Mouse (Mus musculus) embryonic fibroblast, embryonic 13.5 days (primary cell): ENCODE results near the gene Efhd2. TPM values are rescaled to one million over a fixed set of nuclear protein-coding genes. Genes with fewer than 3 reads are reported as not detected.

Experiments used
- H3K27ac ChIP-seq: 2 replicates; pipeline ENCODE4 v1.5.1; 2012; ENCODE audit warnings: low read length, control low read depth, inconsistent platforms; ENCODE audit not compliant: insufficient read depth
- H3K4me1 ChIP-seq: 2 replicates; pipeline ENCODE4 v1.6.1; 2011; ENCODE audit warnings: low read length; ENCODE audit not compliant: control insufficient read depth, insufficient read depth
- H3K4me3 ChIP-seq: 2 replicates; pipeline ENCODE4 v1.5.1; 2011; ENCODE audit warnings: mild to moderate bottlenecking, control low read depth, low read length; ENCODE audit not compliant: insufficient read depth
- CTCF ChIP-seq: IDR thresholded peaks from 2 replicates; pipeline ENCODE4 v1.5.1; 2011; ENCODE audit warnings: mild to moderate bottlenecking, control low read depth, low read length, moderate library complexity, borderline replicate concordance; ENCODE audit not compliant: insufficient read depth
- POLR2A ChIP-seq: IDR thresholded peaks from 2 replicates; pipeline ENCODE4 v1.6.1; 2011; ENCODE audit warnings: low read depth, mild to moderate bottlenecking, control low read depth, low read length, moderate library complexity
- polyA plus RNA-seq: library from polyadenylated mRNA; stranded (reverse); fragments of >200 nt; gene quantifications from 2 replicates; pipeline ENCODE4 v1.2.4, GENCODE M21; 2011; ENCODE audit warnings: low read depth; ENCODE audit not compliant: missing spikeins, insufficient read length

Gene Efhd2
- polyA plus RNA-seq, 1 experiment = 25.3 TPM

DNA sequence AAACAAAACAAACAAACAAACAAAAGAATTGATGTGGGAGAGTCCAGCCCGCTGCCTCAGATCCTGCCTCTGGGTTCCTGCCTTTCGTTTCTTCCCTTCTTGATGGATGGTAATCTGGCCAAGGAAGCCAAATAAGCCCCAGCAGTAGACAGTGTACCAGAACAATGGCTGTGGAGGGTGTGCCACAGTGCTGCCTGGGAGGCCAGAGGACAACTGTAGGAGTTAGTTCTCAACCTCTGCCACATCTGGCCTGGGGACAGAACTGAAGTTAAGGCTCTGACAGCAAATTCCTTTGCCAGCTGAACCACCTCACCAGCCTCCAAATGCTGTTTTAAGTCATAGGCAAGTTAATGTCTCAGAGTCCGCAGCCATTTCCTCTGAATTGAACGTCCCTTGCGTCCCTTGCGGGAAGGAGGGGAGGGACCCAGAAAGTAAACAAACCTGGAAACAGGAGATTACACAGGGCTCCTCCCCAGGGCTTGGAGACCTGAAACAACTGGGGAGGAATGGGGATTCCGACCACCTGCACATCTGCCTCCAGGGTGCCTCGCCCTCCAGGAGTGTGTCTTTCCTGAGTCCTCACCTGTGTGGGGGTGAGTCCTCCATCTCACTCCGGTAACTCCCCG, 6.7 kb upstream of the Efhd2 start:
- no peak overlapping the region for H3K4me3 ChIP-seq
- no peaks in the 10 kb centered on the region for H3K4me1 ChIP-seq
- TF ChIP-seq POLR2A = no peak
- no peak for TF ChIP-seq CTCF
- H3K27ac ChIP-seq = no peak overlapping the region

DNA sequence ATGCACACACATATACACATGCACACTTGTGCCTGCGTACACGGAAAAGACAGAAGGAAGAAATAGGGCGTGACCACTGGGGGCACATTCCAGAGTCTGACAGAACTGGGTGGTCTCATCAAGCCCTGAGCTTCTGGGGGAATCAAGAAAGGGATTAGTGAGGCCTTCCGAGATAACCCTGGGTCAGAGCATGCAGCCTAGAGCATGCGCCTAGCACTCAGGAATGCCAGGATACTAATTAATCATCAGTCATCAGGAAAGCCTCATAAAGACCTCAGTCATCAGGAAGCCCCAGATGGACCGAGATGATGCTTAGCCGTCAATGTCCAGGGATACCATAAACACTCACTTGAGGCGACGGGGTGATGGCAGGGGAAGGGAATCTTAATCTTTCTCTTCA, 5.2 kb upstream of the Efhd2 start:
- Histone ChIP-seq H3K4me3 (no peak overlapping the region), H3K27ac (no peak overlapping the region), H3K4me1 (peaks cover 3% of the 10 kb centered on the region; the same call in 1 of the 2 replicates)
- TF ChIP-seq POLR2A (no peak), CTCF (no peak)

DNA sequence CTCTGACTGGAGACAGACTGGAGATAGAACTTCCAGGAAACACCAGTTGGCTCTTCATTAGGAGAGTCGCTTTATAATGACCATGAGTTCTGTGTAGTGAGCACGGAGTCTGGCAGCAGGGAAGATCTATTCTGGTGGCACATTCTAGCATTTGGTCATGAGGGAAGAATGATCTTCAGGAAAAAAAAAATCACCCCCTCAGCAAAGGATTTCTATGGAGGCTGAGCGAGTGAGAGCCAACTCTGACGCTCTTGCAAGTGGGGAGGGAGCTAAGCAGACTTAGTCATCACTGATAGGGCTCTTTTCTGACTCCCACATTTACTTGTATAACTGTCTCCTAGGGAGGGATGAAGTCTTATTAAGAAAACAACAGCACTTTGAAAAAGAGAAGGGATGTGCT, 4.4 kb upstream of the Efhd2 start:
- Histone ChIP-seq H3K4me1 (peaks cover 3% of the 10 kb centered on the region; the same call in 1 of the 2 replicates), H3K27ac (no peak overlapping the region), H3K4me3 (no peak overlapping the region)
- TF ChIP-seq CTCF = no peak
- TF ChIP-seq POLR2A = no peak

DNA sequence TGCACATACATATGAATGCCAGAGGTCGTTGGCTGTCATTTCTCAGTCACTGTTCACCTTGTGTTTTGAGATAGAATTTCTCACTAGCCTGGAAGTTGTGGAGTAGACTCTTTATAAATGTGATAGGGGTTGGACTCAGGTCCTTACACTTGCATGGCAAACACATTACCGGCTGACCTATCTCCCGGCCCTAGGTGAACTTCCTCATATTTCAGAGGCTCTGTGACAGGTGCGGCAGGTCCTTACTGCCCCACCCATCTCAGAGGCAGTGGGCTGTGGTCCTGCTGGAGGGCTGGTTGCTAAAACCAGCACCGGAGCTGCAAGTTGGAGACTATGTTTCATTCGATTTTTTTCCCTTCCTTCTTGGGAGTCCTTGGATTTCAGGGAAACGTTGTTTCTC, 3.9 kb upstream of the Efhd2 start:
- Histone ChIP-seq H3K27ac (no peak overlapping the region), H3K4me1 (peaks cover 3% of the 10 kb centered on the region; the same call in 1 of the 2 replicates), H3K4me3 (no peak overlapping the region)
- TF ChIP-seq POLR2A (no peak), CTCF (no peak)

DNA sequence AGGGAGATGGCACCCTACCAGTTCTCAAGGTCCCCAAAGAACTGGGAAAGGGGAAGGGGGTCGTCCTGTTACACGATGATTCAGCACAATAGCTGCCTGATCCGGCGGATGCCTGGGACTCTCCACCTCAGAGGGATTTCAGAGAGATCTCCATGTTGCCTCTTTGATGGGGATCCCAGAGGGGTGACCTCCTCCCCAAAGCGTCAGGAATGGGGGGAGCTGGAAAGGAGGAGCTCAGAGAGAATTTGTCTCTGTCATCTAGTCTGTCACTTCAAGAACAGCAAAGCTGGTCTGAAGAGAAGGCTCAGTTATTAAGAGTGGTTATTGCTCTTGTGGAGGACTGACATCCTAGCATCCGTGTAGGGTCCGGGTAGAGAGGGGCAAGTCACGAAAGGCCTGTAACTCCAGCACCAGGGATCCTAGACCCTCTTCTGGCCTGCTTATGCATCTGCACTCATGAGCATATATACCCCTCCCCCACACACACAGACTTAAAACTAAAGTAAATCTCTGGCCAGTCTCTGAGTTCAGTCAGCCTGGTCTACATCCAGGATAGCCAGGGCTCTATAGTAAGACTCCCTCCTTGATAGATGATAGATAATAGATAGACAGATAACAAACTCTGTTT, 875 bp upstream of the Efhd2 start:
- peak overlapping the region; percentile 82; the same call in 1 of the 2 replicates for H3K4me3 ChIP-seq
- peaks cover 3% of the 10 kb centered on the region; the same call in 1 of the 2 replicates for H3K4me1 ChIP-seq
- no peak overlapping the region for H3K27ac ChIP-seq
- TF ChIP-seq CTCF = no peak
- TF ChIP-seq POLR2A = no peak

DNA sequence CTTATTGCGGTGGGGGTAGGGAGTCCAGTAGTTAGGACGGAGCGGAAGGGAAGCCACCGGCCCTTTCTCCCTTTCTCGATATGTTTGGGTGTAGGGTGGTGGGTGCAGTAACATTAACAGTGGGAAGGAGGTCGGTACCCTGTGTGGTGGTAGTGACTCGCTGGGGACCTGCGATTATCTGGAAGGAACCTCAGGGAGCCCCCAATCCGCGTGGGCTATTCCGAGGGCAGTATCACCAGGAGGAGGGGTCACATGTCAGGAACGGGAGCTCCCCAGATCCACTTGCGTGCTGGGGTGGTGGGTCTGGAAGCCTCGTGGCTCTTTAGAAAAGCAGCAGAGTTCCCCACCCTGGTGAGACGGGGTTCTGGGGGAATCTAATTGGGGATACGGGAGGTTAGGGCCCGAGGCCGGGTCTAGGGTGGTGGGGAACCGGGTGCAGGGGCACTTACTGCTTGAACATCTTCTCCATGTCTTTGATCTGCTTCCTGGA, 564 bp downstream of the Efhd2 start:
- Histone ChIP-seq H3K4me3 (peak overlapping the region; percentile 82), H3K27ac (no peak overlapping the region)
- no peak for TF ChIP-seq POLR2A
- TF ChIP-seq CTCF = no peak

DNA sequence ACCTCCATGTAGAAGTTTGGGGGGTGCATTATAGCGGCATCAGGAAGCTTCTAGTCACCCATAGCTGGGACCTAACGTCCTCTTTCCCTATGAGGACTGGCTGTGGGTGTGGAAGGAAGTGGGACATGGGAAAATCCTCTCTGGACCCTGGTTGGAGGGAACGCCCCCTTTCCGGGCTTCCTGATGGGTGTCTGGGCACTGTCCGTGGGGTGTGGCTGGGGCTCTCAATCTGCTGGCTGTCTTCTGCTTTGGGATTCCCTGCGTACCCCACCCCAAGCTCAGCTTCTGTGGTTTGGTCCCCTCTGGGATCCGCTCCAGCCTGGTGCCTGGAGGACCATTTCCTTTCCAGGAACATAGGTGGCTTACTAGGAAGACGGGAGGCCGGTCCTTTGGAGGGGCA, 1.7 kb downstream of the Efhd2 start:
- H3K4me3 ChIP-seq = peak overlapping the region; percentile 82; the same call in 1 of the 2 replicates
- peaks cover 3% of the 10 kb centered on the region; the same call in 1 of the 2 replicates for H3K4me1 ChIP-seq
- no peak for TF ChIP-seq POLR2A
- no peak for TF ChIP-seq CTCF
- no peak overlapping the region for H3K27ac ChIP-seq

More for the DNA sequence above, 564 bp downstream of the Efhd2 start:
- peaks cover 3% of the 10 kb centered on the region; the same call in 1 of the 2 replicates for H3K4me1 ChIP-seq

DNA sequence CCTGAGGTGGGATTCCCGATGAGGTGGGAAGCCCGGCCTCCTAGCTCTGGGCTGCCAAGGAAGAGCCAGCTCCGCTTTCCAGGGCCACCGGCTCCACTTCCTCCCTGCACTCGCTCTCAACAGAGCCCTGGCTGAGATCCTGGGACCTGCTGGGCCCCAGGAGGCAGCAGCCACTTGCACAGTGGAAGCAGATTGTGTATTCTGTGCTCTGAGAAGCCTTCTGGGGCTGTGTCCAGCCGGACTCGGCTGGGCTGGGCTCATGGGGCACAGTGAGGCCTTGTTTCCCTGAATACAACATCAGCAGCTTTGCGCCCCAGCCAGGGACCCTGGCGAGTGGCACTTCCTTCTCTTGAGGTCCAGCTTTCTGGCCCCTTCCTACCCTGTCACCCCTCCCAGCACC, 2.8 kb downstream of the Efhd2 start:
- peaks cover 10% of the 10 kb centered on the region for H3K4me1 ChIP-seq
- H3K4me3 ChIP-seq = no peak overlapping the region
- TF ChIP-seq CTCF (no peak), POLR2A (no peak)
- H3K27ac ChIP-seq = no peak overlapping the region

DNA sequence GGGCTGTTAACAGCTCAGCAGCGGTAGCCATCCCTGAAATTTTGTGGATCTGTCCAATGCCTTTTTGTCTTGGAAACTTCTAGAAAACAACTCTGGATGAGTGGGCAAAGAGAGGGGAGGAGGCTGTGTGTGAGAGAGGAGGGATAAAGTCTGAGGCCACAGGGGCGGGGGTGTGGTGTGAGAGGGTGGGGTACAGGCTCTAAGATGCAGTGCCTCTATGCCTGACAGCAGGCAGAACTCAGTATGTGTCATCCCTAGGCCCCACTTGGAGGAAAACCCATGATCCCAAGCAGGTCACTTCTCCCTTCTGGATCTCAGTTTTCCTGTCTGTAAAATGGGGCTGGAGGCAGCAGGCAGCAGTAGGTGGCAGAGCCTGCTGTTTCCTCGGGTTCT, 3.4 kb downstream of the Efhd2 start:
- no peak overlapping the region for H3K4me3 ChIP-seq
- peaks cover 10% of the 10 kb centered on the region for H3K4me1 ChIP-seq
- TF ChIP-seq POLR2A = no peak
- no peak for TF ChIP-seq CTCF

More for the DNA sequence above, 3.4 kb downstream of the Efhd2 start:
- H3K27ac ChIP-seq = no peak overlapping the region
